Mouse (Mus musculus) heart, postnatal 0 days (tissue): ENCODE results near the gene Sfta2. TPM values are rescaled to one million over a fixed set of nuclear protein-coding genes. Genes with fewer than 3 reads are reported as not detected.

Experiments used
- ATAC-seq: fragments of 200-750 bp; cut with Nextera tagmentation; 2 replicates; pipeline ENCODE4 v1.8.0; 2017; ENCODE audit warnings: low read depth, moderate number of reproducible peaks, moderate library complexity; ENCODE audit not compliant: insufficient read depth
- DNase-seq: peaks from one replicate; pipeline ENCODE4 v3.0.0-alpha.2; 2016; ENCODE audit warnings: low spot score
- H3K27ac ChIP-seq: fragments of 300-500 bp; sonication (generic); 2 replicates; pipeline ENCODE4 v1.5.1; 2014; ENCODE audit warnings: low read depth, mild to moderate bottlenecking
- H3K27me3 ChIP-seq: fragments of 300-500 bp; sonication (generic); 2 replicates; pipeline ENCODE4 v1.6.1; 2014; ENCODE audit warnings: low read length, mixed read lengths; ENCODE audit not compliant: control insufficient read depth, insufficient read depth
- H3K36me3 ChIP-seq: fragments of 300-500 bp; sonication (generic); replicated peaks from 2 replicates; pipeline ENCODE4 v1.6.1; 2014; ENCODE audit warnings: low read length, mixed read lengths; ENCODE audit not compliant: control insufficient read depth, insufficient read depth
- H3K4me1 ChIP-seq: fragments of 300-500 bp; sonication (generic); 2 replicates; pipeline ENCODE4 v1.6.1; 2014; ENCODE audit warnings: antibody characterized with exemption; ENCODE audit not compliant: control insufficient read depth, insufficient read depth
- H3K4me2 ChIP-seq: fragments of 300-500 bp; sonication (generic); 2 replicates; pipeline ENCODE4 v1.6.1; 2014; ENCODE audit warnings: low read depth, mild to moderate bottlenecking, low read length, moderate library complexity
- H3K4me3 ChIP-seq: fragments of 300-500 bp; sonication (generic); 2 replicates; pipeline ENCODE4 v1.5.1; 2014; ENCODE audit warnings: low read depth, low read length
- H3K9ac ChIP-seq: fragments of 300-500 bp; sonication (generic); replicated peaks from 2 replicates; pipeline ENCODE4 v1.6.1; 2014; ENCODE audit warnings: low read depth, low read length, mixed read lengths
- H3K9me3 ChIP-seq: fragments of 300-500 bp; sonication (generic); replicated peaks from 2 replicates; pipeline ENCODE4 v1.6.1; 2016; ENCODE audit warnings: low read length; ENCODE audit not compliant: control insufficient read depth
- CTCF ChIP-seq: IDR thresholded peaks from 2 replicates; pipeline ENCODE4 v1.5.1; 2016; ENCODE audit warnings: antibody characterized with exemption, control low read depth, low read depth
- EP300 ChIP-seq: IDR thresholded peaks from 2 replicates; pipeline ENCODE4 v1.6.1; 2016; ENCODE audit warnings: antibody characterized with exemption, low read depth
- WGBS: fragments of 180-500 bp; shearing (Covaris S2); extraction: QIAGEN DNeasy Blood & Tissue Kit; methylation state at CpG from one replicate; pipeline ENCODE4 v1.1.7; 2014; 5-methylcytosine and 5-hydroxymethylcytosine counted together
- polyA plus RNA-seq: library from polyadenylated mRNA; unstranded; fragments of >200 nt; fragmentation: Nextera tagmentation; extraction: Ambion mirVana; gene quantifications from 2 replicates; pipeline ENCODE4 v1.2.1, GENCODE M21; 2015
- total RNA-seq: library from RNA; depleted of rRNA; stranded (reverse); fragments of >200 nt; gene quantifications from 2 replicates; pipeline ENCODE4 v1.2.3, GENCODE M21; 2014; ENCODE audit warnings: low replicate concordance

Gene Sfta2
- total and polyA plus RNA-seq, 2 experiments from 2014 or later, result not detected

- Histone ChIP-seq H3K4me1 (peaks cover 6% of the 10 kb centered on the region; the same call in 1 of the 2 replicates), H3K9ac (no peak overlapping the region), H3K9me3 (no peaks in the 10 kb centered on the region), H3K4me2 (no peak overlapping the region), H3K4me3 (no peak overlapping the region), H3K36me3 (no peaks in the 10 kb centered on the region), H3K27ac (no peak overlapping the region), H3K27me3 (no peaks in the 10 kb centered on the region)
- DNase-seq (peak; percentile 61), ATAC-seq (peak; percentile 57; the same call in 1 of the 2 replicates)
- TF ChIP-seq CTCF, result peak; percentile 89
- no peak for TF ChIP-seq EP300
- 34% methylated on average over 5 of the region's 5 CpGs for WGBS
Observed at GRCm38 (mm10) chr17:35556812-35557211, 44.5 kb upstream of the Sfta2 start.

DNA sequence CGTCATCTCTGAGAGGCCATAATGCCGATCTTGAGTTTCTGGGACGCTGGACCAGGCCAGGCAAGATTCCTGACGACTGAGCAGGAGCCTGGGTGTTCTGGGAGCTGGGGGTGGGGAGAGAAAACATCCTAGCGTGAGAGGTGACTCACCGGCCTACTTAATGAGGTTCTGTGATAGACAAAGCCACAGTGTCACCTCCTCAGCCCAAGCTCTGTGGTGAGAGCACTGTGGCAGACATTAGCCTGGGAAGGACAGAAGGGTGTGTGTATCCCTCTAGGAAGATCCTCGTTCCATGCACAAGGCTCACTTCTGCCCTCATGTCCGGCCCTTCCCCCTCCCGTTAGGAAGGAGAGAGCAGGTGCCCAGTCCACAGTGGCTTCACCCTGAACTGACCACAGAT, 44.0 kb upstream of the Sfta2 start:
- WGBS, result 60% methylated on average over 9 of the region's 9 CpGs

DNA sequence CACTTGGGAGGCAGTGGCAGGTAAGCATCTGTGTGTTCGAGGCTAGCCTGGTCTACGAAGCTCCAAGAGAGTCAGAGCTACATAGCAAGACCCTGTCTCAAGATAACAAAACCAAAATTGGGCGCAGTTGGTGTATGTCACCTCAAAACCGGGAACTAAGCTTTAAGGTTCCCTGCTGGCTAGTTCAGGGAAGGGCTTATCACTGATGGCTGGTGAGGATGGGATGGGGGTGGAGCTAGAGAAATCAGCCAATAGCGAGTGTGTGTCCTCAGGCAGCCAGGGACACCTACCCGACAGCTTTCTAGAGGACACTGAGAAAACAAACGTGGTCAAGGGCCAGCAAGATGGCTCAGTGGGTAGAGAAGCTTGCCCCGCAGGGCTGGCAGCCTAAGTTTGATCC, 43.1 kb upstream of the Sfta2 start:
- DNase-seq, result no peak
- H3K4me1 ChIP-seq, result no peaks in the 10 kb centered on the region
- no peak overlapping the region for H3K4me2 ChIP-seq
- no peaks in the 10 kb centered on the region for H3K27me3 ChIP-seq
- no peak overlapping the region for H3K4me3 ChIP-seq
- no peak for ATAC-seq
- H3K36me3 ChIP-seq, result no peaks in the 10 kb centered on the region
- 55% methylated on average over 8 of the region's 8 CpGs for WGBS
- H3K9me3 ChIP-seq, result no peaks in the 10 kb centered on the region
- no peak overlapping the region for H3K9ac ChIP-seq
- no peak for TF ChIP-seq EP300
- TF ChIP-seq CTCF, result no peak
- H3K27ac ChIP-seq, result no peak overlapping the region

More for the DNA sequence above, 44.0 kb upstream of the Sfta2 start:
- Histone ChIP-seq H3K9me3 (no peaks in the 10 kb centered on the region), H3K4me2 (no peak overlapping the region), H3K36me3 (no peaks in the 10 kb centered on the region), H3K4me1 (peaks cover under 1% of the 10 kb centered on the region; the same call in 1 of the 2 replicates), H3K27me3 (no peaks in the 10 kb centered on the region), H3K27ac (no peak overlapping the region), H3K9ac (no peak overlapping the region), H3K4me3 (no peak overlapping the region)
- no peak for TF ChIP-seq EP300
- no peak for TF ChIP-seq CTCF
- no peak for DNase-seq
- no peak for ATAC-seq

GRCm38 (mm10) chr17:35567150-35567549, 34.2 kb upstream of the Sfta2 start, which contains the start of gene 2300002M23Rik:
Gene 2300002M23Rik, plus strand, starts transcription at chr17:35567450.
- no peak within 1 kb of the TSS for H3K4me2 ChIP-seq
- DNase-seq (no peak), ATAC-seq (no peak)
- H3K27ac ChIP-seq, result no peak within 1 kb of the TSS
- no peaks in the 10 kb centered on the region for H3K4me1 ChIP-seq
- H3K9me3 ChIP-seq, result no peaks in the 10 kb centered on the region
- no peak for TF ChIP-seq EP300
- no peak for TF ChIP-seq CTCF
- H3K27me3 ChIP-seq, result peaks cover 8% of the 10 kb centered on the region
- no peak within 1 kb of the TSS for H3K4me3 ChIP-seq
- WGBS, result 53% methylated on average over 3 of the region's 3 CpGs
- no peak within 1 kb of the TSS for H3K9ac ChIP-seq
- H3K36me3 ChIP-seq, result no peaks in the 10 kb centered on the region

GRCm38 (mm10) chr17:35567767-35568166, 33.6 kb upstream of the Sfta2 start:
- peaks cover 8% of the 10 kb centered on the region for H3K27me3 ChIP-seq
- no peaks in the 10 kb centered on the region for H3K4me1 ChIP-seq
- no peak overlapping the region for H3K9ac ChIP-seq
- no peak for DNase-seq
- H3K9me3 ChIP-seq, result no peaks in the 10 kb centered on the region
- ATAC-seq, result no peak
- 31% methylated on average over 9 of the region's 9 CpGs for WGBS
- no peak overlapping the region for H3K27ac ChIP-seq
- no peak for TF ChIP-seq EP300
- TF ChIP-seq CTCF, result no peak
- H3K36me3 ChIP-seq, result no peaks in the 10 kb centered on the region
- no peak overlapping the region for H3K4me2 ChIP-seq
- no peak overlapping the region for H3K4me3 ChIP-seq
